Mouse (Mus musculus) liver, embryonic 11.5 days (tissue): Measurements from ENCODE around the gene Cyb5d2. TPM values are rescaled to one million over a fixed set of nuclear protein-coding genes. Genes with fewer than 3 reads are reported as not detected.
"Not testable (repeated sequence)": the region's sequence is repeated elsewhere in the genome, so short reads cannot be mapped to it uniquely, and the experiment has no call there.

Experiments used
- ATAC-seq: fragments of 200-750 bp; cut with Nextera tagmentation; replicated peaks from 2 replicates; pipeline ENCODE4 v1.8.0; 2017; ENCODE audit warnings: moderate number of reproducible peaks, mild to moderate bottlenecking, moderate TSS enrichment, moderate library complexity; ENCODE audit not compliant: low FRiP score
- DNase-seq: peaks from one replicate; pipeline ENCODE4 v3.0.0-alpha.2; 2017; ENCODE audit warnings: low spot score
- H3K27ac ChIP-seq: fragments of 300-500 bp; sonication (generic); 2 replicates; pipeline ENCODE4 v1.5.1; 2014; ENCODE audit warnings: mild to moderate bottlenecking, low read depth, low read length, control low read depth
- H3K27me3 ChIP-seq: fragments of 300-500 bp; sonication (generic); replicated peaks from 2 replicates; pipeline ENCODE4 v1.6.1; 2014; ENCODE audit warnings: low read length, mixed read lengths; ENCODE audit not compliant: control insufficient read depth, insufficient read depth
- H3K36me3 ChIP-seq: fragments of 300-500 bp; sonication (generic); 2 replicates; pipeline ENCODE4 v1.6.1; 2014; ENCODE audit warnings: mild to moderate bottlenecking, low read length, moderate library complexity, mixed read lengths; ENCODE audit not compliant: control insufficient read depth, insufficient read depth
- H3K4me1 ChIP-seq: fragments of 300-500 bp; sonication (generic); replicated peaks from 2 replicates; pipeline ENCODE4 v1.6.1; 2014; ENCODE audit warnings: low read length, mixed read lengths; ENCODE audit not compliant: control insufficient read depth, insufficient read depth
- H3K4me2 ChIP-seq: fragments of 300-500 bp; sonication (generic); 2 replicates; pipeline ENCODE4 v1.6.1; 2014; ENCODE audit warnings: mild to moderate bottlenecking, control low read depth, moderate library complexity
- H3K4me3 ChIP-seq: fragments of 300-500 bp; sonication (generic); 2 replicates; pipeline ENCODE4 v1.5.1; 2014; ENCODE audit warnings: low read depth, low read length, control low read depth
- H3K9ac ChIP-seq: fragments of 300-500 bp; sonication (generic); 2 replicates; pipeline ENCODE4 v1.6.1; 2014; ENCODE audit warnings: low read depth, low read length, control low read depth
- H3K9me3 ChIP-seq: fragments of 300-500 bp; sonication (generic); 2 replicates; pipeline ENCODE4 v1.6.1; 2016; ENCODE audit warnings: low read length, inconsistent platforms, mixed read lengths; ENCODE audit not compliant: control insufficient read depth
- WGBS: fragments of 180-500 bp; shearing (Covaris S2); extraction: QIAGEN DNeasy Blood & Tissue Kit; methylation state at CpG from one replicate; pipeline ENCODE4 v1.1.7; 2014; 5-methylcytosine and 5-hydroxymethylcytosine counted together
- polyA plus RNA-seq: library from polyadenylated mRNA; unstranded; fragments of >200 nt; fragmentation: Nextera tagmentation; extraction: Ambion mirVana; gene quantifications from 2 replicates; pipeline ENCODE4 v1.2.1, GENCODE M21; 2014

Cyb5d2 gene
- polyA plus RNA-seq, 1 experiment from 2014 or later: 4.9 TPM

DNA sequence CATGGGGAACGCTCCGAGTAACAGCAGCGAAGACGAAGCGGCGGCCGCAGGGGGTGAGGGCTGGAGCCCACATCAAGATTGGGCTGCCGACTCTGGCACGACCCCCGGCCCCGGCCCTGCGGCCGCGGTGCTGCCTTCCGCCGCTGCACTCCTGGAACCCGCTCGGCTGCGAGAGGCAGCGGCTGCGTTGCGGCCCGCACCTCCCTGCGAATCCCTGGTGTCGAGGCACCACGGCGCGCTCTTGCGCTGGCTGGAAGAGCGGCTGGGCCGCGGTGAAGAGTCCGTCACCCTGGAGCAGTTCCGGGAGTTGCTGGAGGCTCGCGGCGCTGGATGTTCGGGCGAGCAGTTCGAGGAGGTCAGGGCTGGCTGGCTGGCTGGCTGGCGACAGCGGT is 350 bp upstream of the Cyb5d2 start:
- Histone ChIP-seq H3K27me3 (no peaks in the 10 kb centered on the region), H3K27ac (peak overlapping the region; percentile 47), H3K9ac (peak overlapping the region; percentile 81), H3K4me1 (peaks cover 8% of the 10 kb centered on the region; the same call in 1 of the 2 replicates), H3K9me3 (no peaks in the 10 kb centered on the region), H3K36me3 (no peaks in the 10 kb centered on the region), H3K4me2 (peak overlapping the region; percentile 92), H3K4me3 (peak overlapping the region; percentile 94)
- WGBS: under 1% methylated on average over 42 of the region's 42 CpGs
- ATAC-seq: peak; percentile 40
- DNase-seq: no peak

- H3K9me3 ChIP-seq: no peaks in the 10 kb centered on the region
- H3K9ac ChIP-seq: peak overlapping the region; percentile 89
- no peak for DNase-seq
- ATAC-seq: peak; percentile 16
- peak overlapping the region; percentile 94 for H3K4me3 ChIP-seq
- H3K27me3 ChIP-seq: no peaks in the 10 kb centered on the region
- 14% methylated on average over 14 of the region's 14 CpGs for WGBS
- H3K27ac ChIP-seq: peak overlapping the region; percentile 69
- peak overlapping the region; percentile 92 for H3K4me2 ChIP-seq
- H3K36me3 ChIP-seq: no peaks in the 10 kb centered on the region
- peaks cover 8% of the 10 kb centered on the region; the same call in 1 of the 2 replicates for H3K4me1 ChIP-seq
These were observed 840 bp downstream of the Cyb5d2 start for GRCm38 (mm10) chr11:72795149-72795454.

- H3K4me1 ChIP-seq: 0 out of 2 replicates have a peak, but pooled peaks cover 4% of the 10 kb centered on the region
These were observed 3.9 kb downstream of the Cyb5d2 start for GRCm38 (mm10) chr11:72792033-72792432.

DNA sequence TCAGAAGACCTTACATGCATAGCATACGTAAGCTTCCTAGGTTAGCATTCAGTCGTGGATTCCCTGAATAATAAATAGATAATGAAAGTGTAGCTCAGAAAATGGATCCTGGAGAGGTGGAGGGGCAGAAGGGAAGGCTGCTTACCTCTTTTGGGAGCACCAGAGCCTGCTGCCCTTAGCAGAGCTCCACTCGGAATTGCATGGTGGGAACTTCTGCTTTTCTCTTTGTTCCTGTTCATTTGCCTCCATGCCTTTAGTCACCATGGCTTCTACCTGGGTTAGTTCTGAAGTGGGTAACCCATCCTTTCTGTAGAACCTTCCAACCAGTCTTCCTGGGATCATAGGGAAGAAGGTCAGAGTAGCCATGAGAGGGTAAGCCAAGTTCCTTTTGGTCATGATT is 13.4 kb downstream of the Cyb5d2 start:
- WGBS: 75% methylated on average over 3 of the region's 3 CpGs
- H3K9me3 ChIP-seq: no peaks in the 10 kb centered on the region
- no peaks in the 10 kb centered on the region for H3K36me3 ChIP-seq
- H3K9ac ChIP-seq: no peak overlapping the region
- no peak for DNase-seq
- no peak overlapping the region for H3K4me2 ChIP-seq
- no peaks in the 10 kb centered on the region for H3K4me1 ChIP-seq
- H3K27ac ChIP-seq: no peak overlapping the region
- no peak for ATAC-seq
- H3K27me3 ChIP-seq: no peaks in the 10 kb centered on the region
- H3K4me3 ChIP-seq: no peak overlapping the region

More at GRCm38 (mm10) chr11:72792033-72792432, 3.9 kb downstream of the Cyb5d2 start:
- Histone ChIP-seq H3K27me3 (no peaks in the 10 kb centered on the region), H3K9me3 (no peaks in the 10 kb centered on the region), H3K4me2 (no peak overlapping the region), H3K27ac (no peak overlapping the region), H3K9ac (no peak overlapping the region), H3K36me3 (no peaks in the 10 kb centered on the region), H3K4me3 (no peak overlapping the region)
- DNase-seq: no peak
- ATAC-seq: no peak

GRCm38 (mm10) chr11:72782103-72782502 is 13.8 kb downstream of the Cyb5d2 start:
- ATAC-seq (no peak), DNase-seq (no peak)
- H3K9ac ChIP-seq: no peak overlapping the region
- H3K4me3 ChIP-seq: no peak overlapping the region
- WGBS: 69% methylated on average over 2 of the region's 2 CpGs
- H3K9me3 ChIP-seq: no peaks in the 10 kb centered on the region
- H3K4me1 ChIP-seq: no peaks in the 10 kb centered on the region
- no peak overlapping the region for H3K27ac ChIP-seq
- no peak overlapping the region for H3K4me2 ChIP-seq
- no peaks in the 10 kb centered on the region for H3K36me3 ChIP-seq
- no peaks in the 10 kb centered on the region for H3K27me3 ChIP-seq

- ATAC-seq (no peak), DNase-seq (no peak)
- Histone ChIP-seq H3K9ac (no peak overlapping the region), H3K4me2 (no peak overlapping the region), H3K27ac (no peak overlapping the region), H3K9me3 (no peaks in the 10 kb centered on the region), H3K4me3 (no peak overlapping the region), H3K36me3 (no peaks in the 10 kb centered on the region), H3K4me1 (no peaks in the 10 kb centered on the region), H3K27me3 (no peaks in the 10 kb centered on the region)
These were observed 17.0 kb downstream of the Cyb5d2 start for GRCm38 (mm10) chr11:72778957-72779356.

- not testable (repeated sequence) for H3K4me3 ChIP-seq, H3K4me2 ChIP-seq, H3K27ac ChIP-seq, H3K9me3 ChIP-seq, DNase-seq, ATAC-seq, H3K9ac ChIP-seq, H3K27me3 ChIP-seq, H3K4me1 ChIP-seq
- H3K36me3 ChIP-seq: peaks cover 13% of the 10 kb centered on the region
- WGBS: 33% methylated on average over 1 of the region's 1 CpGs
These were observed 23.3 kb downstream of the Cyb5d2 start for GRCm38 (mm10) chr11:72772611-72773010.

GRCm38 (mm10) chr11:72771461-72771860 is 24.5 kb downstream of the Cyb5d2 start:
- whole genome bisulfite sequencing: 75% methylated on average over 4 of the region's 4 CpGs
- no peak overlapping the region for H3K4me3 ChIP-seq
- no peaks in the 10 kb centered on the region for H3K27me3 ChIP-seq
- H3K36me3 ChIP-seq: peaks cover 19% of the 10 kb centered on the region
- no peak for ATAC-seq
- no peak overlapping the region for H3K27ac ChIP-seq
- no peaks in the 10 kb centered on the region for H3K9me3 ChIP-seq
- DNase-seq: no peak
- H3K9ac ChIP-seq: no peak overlapping the region
- H3K4me1 ChIP-seq: no peaks in the 10 kb centered on the region
- H3K4me2 ChIP-seq: no peak overlapping the region

GRCm38 (mm10) chr11:72770816-72771215 is 25.1 kb downstream of the Cyb5d2 start:
- Histone ChIP-seq H3K4me2 (no peak overlapping the region), H3K9me3 (no peaks in the 10 kb centered on the region), H3K9ac (no peak overlapping the region), H3K36me3 (peaks cover 19% of the 10 kb centered on the region), H3K4me1 (no peaks in the 10 kb centered on the region), H3K27me3 (no peaks in the 10 kb centered on the region), H3K4me3 (no peak overlapping the region), H3K27ac (no peak overlapping the region)
- DNase-seq (no peak), ATAC-seq (no peak)
- 90% methylated on average over 5 of the region's 5 CpGs for WGBS
